Mouse (Mus musculus) liver, postnatal 0 days (tissue): ENCODE data around the gene Ttc13. TPM values are rescaled to one million over a fixed set of nuclear protein-coding genes. Genes with fewer than 3 reads are reported as not detected.

Experiments used
- ATAC-seq: fragments of 200-750 bp; cut with Nextera tagmentation; 2 replicates; pipeline ENCODE4 v1.8.0; 2017; ENCODE audit warnings: mild to moderate bottlenecking, moderate library complexity
- DNase-seq: peaks from one replicate; pipeline ENCODE4 v3.0.0-alpha.2; 2016
- H3K27ac ChIP-seq: fragments of 300-500 bp; sonication (generic); 2 replicates; pipeline ENCODE4 v1.5.1; 2014; ENCODE audit warnings: antibody characterized with exemption, moderate library complexity, mild to moderate bottlenecking, low read depth
- H3K27me3 ChIP-seq: fragments of 300-500 bp; sonication (generic); 2 replicates; pipeline ENCODE4 v1.6.1; 2014; ENCODE audit warnings: low read length, control low read depth, mixed read lengths; ENCODE audit not compliant: insufficient read depth
- H3K36me3 ChIP-seq: fragments of 300-500 bp; sonication (generic); replicated peaks from 2 replicates; pipeline ENCODE4 v1.6.1; 2014; ENCODE audit warnings: mild to moderate bottlenecking, control low read depth, low read length, moderate library complexity, mixed read lengths; ENCODE audit not compliant: insufficient read depth
- H3K4me1 ChIP-seq: fragments of 300-500 bp; sonication (generic); 2 replicates; pipeline ENCODE4 v1.6.1; 2014; ENCODE audit warnings: antibody characterized with exemption, mild to moderate bottlenecking, control low read depth; ENCODE audit not compliant: insufficient read depth
- H3K4me2 ChIP-seq: fragments of 300-500 bp; sonication (generic); 2 replicates; pipeline ENCODE4 v1.6.1; 2014; ENCODE audit warnings: low read depth, mild to moderate bottlenecking, low read length, moderate library complexity, mixed read lengths
- H3K4me3 ChIP-seq: fragments of 300-500 bp; sonication (generic); 2 replicates; pipeline ENCODE4 v1.5.1; 2014; ENCODE audit warnings: low read depth, low read length
- H3K9ac ChIP-seq: fragments of 300-500 bp; sonication (generic); replicated peaks from 2 replicates; pipeline ENCODE4 v1.6.1; 2014; ENCODE audit warnings: mild to moderate bottlenecking, moderate library complexity
- H3K9me3 ChIP-seq: fragments of 300-500 bp; sonication (generic); 2 replicates; pipeline ENCODE4 v1.6.1; 2016; ENCODE audit warnings: mild to moderate bottlenecking, control low read depth, low read length, mixed read lengths
- CTCF ChIP-seq: sonication (generic); IDR thresholded peaks from 2 replicates; pipeline ENCODE4 v1.5.1; 2016; ENCODE audit warnings: antibody characterized with exemption, low read depth
- EP300 ChIP-seq: IDR thresholded peaks from 2 replicates; pipeline ENCODE4 v1.6.1; 2016; ENCODE audit warnings: antibody characterized with exemption, low read depth, mild to moderate bottlenecking
- WGBS: fragments of 180-500 bp; shearing (Covaris S2); extraction: QIAGEN DNeasy Blood & Tissue Kit; methylation state at CpG from one replicate; pipeline ENCODE4 v1.1.7; 2014; ENCODE audit not compliant: insufficient replicate concordance; 5-methylcytosine and 5-hydroxymethylcytosine counted together
- polyA plus RNA-seq: library from polyadenylated mRNA; unstranded; fragments of >200 nt; fragmentation: Nextera tagmentation; extraction: Ambion mirVana; gene quantifications from 2 replicates; pipeline ENCODE4 v1.2.1, GENCODE M21; 2015

Ttc13 gene
- polyA plus RNA-seq, 1 experiment from 2014 or later: 14.0 TPM

DNA sequence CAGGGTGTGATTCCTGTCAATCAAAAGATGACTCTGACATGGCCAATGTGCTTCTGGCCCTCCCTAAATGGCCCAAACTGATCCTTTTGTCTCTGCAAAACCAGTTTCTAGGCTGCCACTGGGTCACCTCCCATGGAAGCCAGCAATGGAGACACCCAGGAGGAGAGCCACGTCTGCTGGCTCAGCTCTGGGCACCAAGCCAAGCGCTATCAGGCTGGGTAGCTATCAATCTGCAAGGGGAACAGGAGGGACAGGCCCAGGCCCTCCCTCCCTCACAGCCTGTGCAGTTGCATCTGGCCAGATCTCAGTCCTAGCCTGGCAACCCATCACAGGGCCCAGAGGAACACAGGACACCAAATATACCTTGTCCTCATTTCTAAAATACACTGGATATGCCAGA lies 63.4 kb downstream of the Ttc13 start:
- H3K27me3 ChIP-seq: no peaks in the 10 kb centered on the region
- WGBS: 25% methylated on average over 2 of the region's 2 CpGs
- DNase-seq (peak; percentile 87), ATAC-seq (peak; percentile 74)
- H3K4me2 ChIP-seq: peak overlapping the region; percentile 65
- no peaks in the 10 kb centered on the region for H3K36me3 ChIP-seq
- peak overlapping the region; percentile 18; the same call in 1 of the 2 replicates for H3K9ac ChIP-seq
- TF ChIP-seq CTCF (no peak), EP300 (peak; percentile 60)
- no peaks in the 10 kb centered on the region for H3K9me3 ChIP-seq
- H3K4me3 ChIP-seq: peak overlapping the region; percentile 8; the same call in 1 of the 2 replicates
- peak overlapping the region; percentile 75 for H3K27ac ChIP-seq
- H3K4me1 ChIP-seq: peaks cover 56% of the 10 kb centered on the region

DNA sequence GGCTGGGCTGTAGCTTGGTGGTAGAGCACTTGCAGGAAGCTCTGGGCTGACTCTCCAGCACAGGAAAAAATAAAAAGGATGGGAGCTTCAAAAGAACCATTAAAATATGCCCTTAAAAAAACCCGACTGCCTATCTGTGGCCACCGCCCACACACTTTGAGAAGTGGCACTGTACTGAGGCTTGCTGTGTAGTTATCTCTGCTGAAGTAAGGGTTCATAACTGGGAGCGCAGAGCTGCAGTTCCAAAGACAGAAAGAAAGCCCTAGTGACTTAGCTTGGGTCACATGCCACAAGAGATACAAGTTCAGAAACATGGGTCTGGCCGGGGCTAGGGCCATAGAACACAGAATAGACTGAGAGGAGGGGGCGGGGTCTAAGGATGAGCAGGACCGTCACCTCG lies 63.8 kb downstream of the Ttc13 start:
- 0 out of 2 replicates have a peak overlapping the region, but pooled peaks have one; percentile 12 for H3K9ac ChIP-seq
- TF ChIP-seq CTCF (no peak), EP300 (peak; percentile 72)
- peak; percentile 40 for DNase-seq
- H3K4me1 ChIP-seq: peaks cover 58% of the 10 kb centered on the region
- H3K4me3 ChIP-seq: peak overlapping the region; percentile 8; the same call in 1 of the 2 replicates
- H3K4me2 ChIP-seq: peak overlapping the region; percentile 65
- H3K36me3 ChIP-seq: no peaks in the 10 kb centered on the region
- no peaks in the 10 kb centered on the region for H3K9me3 ChIP-seq
- H3K27me3 ChIP-seq: no peaks in the 10 kb centered on the region
- peak; percentile 83 for ATAC-seq
- peak overlapping the region; percentile 75 for H3K27ac ChIP-seq
- 45% methylated on average over 7 of the region's 7 CpGs for WGBS

DNA sequence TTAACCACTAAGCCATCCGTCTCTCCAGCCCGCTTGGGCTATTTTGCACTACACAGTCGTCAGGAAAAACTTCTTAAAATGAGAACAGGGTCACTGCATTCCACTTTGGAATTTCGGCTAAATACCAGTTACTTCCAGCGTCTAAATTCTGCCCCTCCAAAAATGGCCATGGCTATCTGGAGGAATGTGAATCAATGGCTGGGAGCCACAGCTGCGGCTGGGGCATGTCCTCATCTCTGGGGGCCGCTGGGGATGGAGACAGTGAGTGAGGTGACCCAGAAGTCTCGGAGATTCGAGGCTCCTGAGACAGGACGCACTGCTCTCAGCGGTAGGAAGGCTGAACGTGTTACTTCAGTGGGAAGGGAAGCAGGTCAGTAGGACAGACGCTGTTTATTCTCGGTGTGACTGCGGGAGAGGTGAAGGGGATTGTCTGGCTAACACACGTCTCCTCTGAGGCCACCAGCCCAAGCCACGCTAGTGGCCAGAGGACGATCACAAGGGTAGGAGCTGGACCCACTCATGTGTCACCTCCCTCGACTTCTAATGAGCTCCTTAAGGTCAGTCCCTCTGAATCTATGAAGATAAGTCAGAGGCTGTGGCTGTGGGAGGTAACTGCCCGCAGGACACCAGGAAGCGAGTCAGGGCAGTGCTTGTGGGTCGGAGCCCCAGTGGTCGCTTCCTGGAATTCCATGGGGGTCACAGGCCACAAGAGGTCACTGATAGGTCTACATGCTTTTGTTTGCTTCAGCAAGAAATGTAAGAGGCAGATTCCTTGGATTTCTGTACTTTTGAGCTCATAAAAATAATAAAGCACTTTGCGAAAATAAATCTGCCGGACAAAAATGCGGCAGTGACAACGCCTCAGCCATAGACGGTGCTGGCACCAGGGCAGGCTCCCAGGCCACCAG lies 68.0 kb downstream of the Ttc13 start:
- H3K4me3 ChIP-seq: no peak overlapping the region
- no peak for ATAC-seq
- H3K27ac ChIP-seq: no peak overlapping the region
- H3K9me3 ChIP-seq: no peaks in the 10 kb centered on the region
- H3K9ac ChIP-seq: no peak overlapping the region
- H3K36me3 ChIP-seq: peaks cover 3% of the 10 kb centered on the region; the same call in 1 of the 2 replicates
- peaks cover 46% of the 10 kb centered on the region for H3K4me1 ChIP-seq
- WGBS: 71% methylated on average over 28 of the region's 28 CpGs
- no peak for DNase-seq
- H3K4me2 ChIP-seq: no peak overlapping the region
- H3K27me3 ChIP-seq: no peaks in the 10 kb centered on the region
- TF ChIP-seq EP300: no peak
- TF ChIP-seq CTCF: no peak

DNA sequence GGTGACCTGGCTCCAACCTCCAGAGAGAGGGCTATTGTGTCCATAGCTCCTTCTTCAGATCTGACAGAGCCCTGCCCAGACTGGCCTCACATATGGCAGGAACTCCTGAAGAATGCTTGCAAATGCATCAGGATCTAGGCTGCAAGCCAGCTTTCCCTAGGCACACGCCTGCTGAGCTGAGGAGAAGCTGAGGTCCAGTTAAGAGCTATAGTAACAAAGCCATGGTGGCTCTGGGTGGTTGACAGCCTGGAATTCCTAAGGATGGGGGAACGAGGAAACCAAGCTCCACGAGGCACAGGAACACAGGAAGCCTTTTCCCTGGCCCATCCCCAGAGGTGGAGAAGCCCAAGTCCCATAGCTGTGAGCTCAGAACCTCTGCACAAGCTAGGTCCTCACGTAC lies 69.2 kb downstream of the Ttc13 start:
- TF ChIP-seq CTCF (no peak), EP300 (no peak)
- no peaks in the 10 kb centered on the region for H3K9me3 ChIP-seq
- no peak overlapping the region for H3K4me3 ChIP-seq
- H3K27ac ChIP-seq: peak overlapping the region; percentile 84; the same call in 1 of the 2 replicates
- DNase-seq: no peak
- no peak overlapping the region for H3K4me2 ChIP-seq
- WGBS: 52% methylated on average over 4 of the region's 4 CpGs
- no peaks in the 10 kb centered on the region for H3K27me3 ChIP-seq
- no peak overlapping the region for H3K9ac ChIP-seq
- peaks cover 3% of the 10 kb centered on the region; the same call in 1 of the 2 replicates for H3K36me3 ChIP-seq
- peaks cover 33% of the 10 kb centered on the region for H3K4me1 ChIP-seq
- ATAC-seq: no peak

DNA sequence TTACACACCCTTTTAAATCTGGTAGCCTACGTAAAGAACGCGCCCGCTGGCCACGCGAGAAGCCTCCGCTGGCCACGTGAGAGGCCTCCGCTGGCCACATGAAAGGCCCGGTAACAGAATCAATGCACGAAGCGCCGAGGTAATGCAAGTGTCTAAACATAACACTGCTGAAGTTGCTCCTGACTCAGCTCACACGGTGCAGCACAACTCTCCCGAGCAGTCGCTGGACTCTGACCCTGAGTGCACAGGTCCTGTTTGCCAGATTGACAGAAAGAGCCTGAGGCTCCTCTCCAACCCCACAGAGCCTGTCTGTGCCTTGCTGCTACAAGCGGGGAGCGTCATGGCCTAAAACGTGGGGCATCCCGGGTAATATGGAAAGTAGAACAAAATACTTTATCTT lies 70.0 kb downstream of the Ttc13 start:
- Histone ChIP-seq H3K27me3 (no peaks in the 10 kb centered on the region), H3K27ac (peak overlapping the region; percentile 84), H3K9ac (no peak overlapping the region), H3K9me3 (no peaks in the 10 kb centered on the region), H3K36me3 (peaks cover 3% of the 10 kb centered on the region; the same call in 1 of the 2 replicates), H3K4me2 (no peak overlapping the region), H3K4me3 (no peak overlapping the region), H3K4me1 (peaks cover 27% of the 10 kb centered on the region)
- WGBS: 69% methylated on average over 20 of the region's 20 CpGs
- TF ChIP-seq CTCF: no peak
- TF ChIP-seq EP300: no peak
- peak; percentile 96 for ATAC-seq
- DNase-seq: peak; percentile 74

DNA sequence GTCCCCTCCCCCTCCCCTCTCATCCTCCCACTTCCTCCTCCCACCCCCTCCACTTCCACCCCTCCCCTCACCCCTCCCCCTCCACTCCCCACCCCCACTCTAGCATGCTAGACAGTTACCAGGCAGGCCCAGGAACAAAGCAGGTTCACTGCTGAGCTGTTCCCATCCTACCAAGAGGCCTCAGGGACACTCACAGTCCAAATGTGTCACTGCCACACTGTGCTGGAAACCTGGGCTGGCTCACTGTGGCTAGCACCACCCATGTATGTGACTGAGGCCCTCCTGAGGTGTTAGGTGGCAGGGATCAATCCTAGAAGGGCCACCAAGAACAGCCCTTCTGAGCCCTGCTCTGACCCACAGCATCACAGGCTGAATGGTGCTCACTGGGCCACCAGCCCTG lies 73.5 kb downstream of the Ttc13 start:
- no peak overlapping the region for H3K27ac ChIP-seq
- H3K4me1 ChIP-seq: peaks cover 18% of the 10 kb centered on the region
- H3K36me3 ChIP-seq: peaks cover 3% of the 10 kb centered on the region; the same call in 1 of the 2 replicates
- H3K4me2 ChIP-seq: no peak overlapping the region
- DNase-seq: no peak
- no peaks in the 10 kb centered on the region for H3K27me3 ChIP-seq
- TF ChIP-seq CTCF (no peak), EP300 (no peak)
- ATAC-seq: no peak
- H3K9ac ChIP-seq: no peak overlapping the region
- H3K9me3 ChIP-seq: no peaks in the 10 kb centered on the region
- H3K4me3 ChIP-seq: no peak overlapping the region
